Mouse (Mus musculus) ovary, postnatal 14 days (tissue): ENCODE results near the gene Flywch1.

ENCODE experiments used
- DNase-seq: peaks from one replicate; pipeline ENCODE4 v3.0.0; 2022; ENCODE audit warnings: low spot score

Gene Flywch1

DNA sequence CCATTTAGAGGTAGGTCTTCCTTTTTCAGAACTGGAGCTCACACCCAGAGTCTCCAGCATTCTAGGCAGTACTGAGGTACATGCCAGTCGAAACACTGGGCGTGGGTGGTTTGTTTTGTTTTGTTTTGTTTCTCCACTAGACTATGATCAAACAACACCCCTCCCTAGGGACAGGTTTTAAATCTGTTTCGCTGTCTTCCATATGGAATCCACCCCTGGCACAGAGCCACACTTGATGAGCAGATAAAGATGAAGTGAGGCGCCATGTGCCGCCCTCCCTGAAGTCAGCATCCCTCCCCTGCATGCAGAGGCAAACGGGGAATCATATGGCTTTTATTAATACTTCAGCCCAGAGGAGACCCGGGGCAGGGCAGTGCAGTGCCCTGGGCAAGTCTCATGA is 66.7 kb downstream of the Flywch1 start:
- no peak for DNase-seq

DNA sequence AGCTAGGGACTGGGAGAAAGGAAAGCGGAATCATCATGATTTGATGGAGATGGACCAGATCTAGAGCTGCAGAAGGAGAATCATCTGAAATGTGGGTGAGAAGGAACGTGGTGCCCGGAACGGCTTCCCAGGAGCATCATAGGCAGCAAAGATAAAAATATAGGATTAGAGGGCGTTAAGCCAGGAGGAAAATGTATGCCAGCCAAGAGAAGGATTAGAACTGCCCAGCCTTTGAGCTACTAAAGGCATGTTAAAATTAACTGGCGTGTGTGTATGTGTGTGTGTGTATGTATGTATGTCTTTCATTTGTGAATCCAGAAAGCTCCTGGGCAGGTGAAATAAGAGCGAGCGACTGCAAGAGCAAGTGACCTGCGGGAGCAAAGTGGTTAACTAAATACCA is 68.1 kb downstream of the Flywch1 start:
- DNase-seq = no peak
